Comparison of ENCODE assay signal across 11 mouse cellular contexts in the genomic region with DNA sequence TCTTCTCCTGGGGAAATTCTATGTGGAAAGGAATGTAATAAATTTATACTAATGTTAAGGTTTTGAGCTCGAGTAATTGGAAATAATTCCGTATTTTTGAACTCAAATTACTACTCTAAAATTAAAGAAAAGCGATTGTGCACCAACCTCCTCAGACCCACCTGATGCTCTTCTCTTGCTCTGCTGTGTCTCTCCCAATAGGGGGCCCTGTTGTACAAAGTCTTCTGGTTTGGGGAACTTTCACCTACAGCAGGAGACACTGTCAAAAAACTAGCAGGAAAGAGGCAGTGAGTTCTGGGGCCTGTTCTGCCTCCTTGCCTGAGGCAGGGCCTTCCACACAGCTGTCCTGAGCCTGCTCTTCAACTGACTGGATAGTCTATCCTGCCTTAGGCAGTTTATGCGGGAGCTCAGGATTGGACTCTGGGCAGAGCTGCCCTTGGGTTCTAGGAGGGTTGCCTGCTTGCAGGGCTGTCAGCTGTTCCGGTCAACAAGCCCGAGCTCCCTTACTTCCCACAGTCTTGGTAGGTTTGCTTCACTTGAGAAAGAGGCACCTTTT.
DNase-seq lines count a peak whose midpoint lies in the region; ATAC-seq and TF ChIP-seq lines count a peak whose summit lies in the region.
"Had no signal": no experiment of that assay in that cellular context is flagged by ENCODE, and none has a peak within 500 bp of the region (broad histone marks: within the 10 kb centered on the region; RNA-seq: fewer than 3 reads in every experiment).

No protein-coding gene starts in this region.

- H3K4me3 ChIP-seq in hindbrain, embryonic 11.5 days (ENCODE audit: low read depth, low read length): no peak overlapping the region
- H3K4me3 ChIP-seq in hindbrain, embryonic 13.5 days: no peak overlapping the region
- no peak overlapping the region for H3K4me3 ChIP-seq in ES-E14 (ENCODE audit: insufficient read depth in 1 of 2, low read depth in 1 of 2, low read length in 2 of 2, poor library complexity in 1 of 2, severe bottlenecking in 1 of 2)
- H3K4me3 ChIP-seq in midbrain, embryonic 14.5 days (replicated peaks; ENCODE audit: low read depth, low read length): no peak overlapping the region

- intact Hi-C loops in heart, postnatal 25 days (cut with DNase I): no loop called here

- H3K9ac ChIP-seq in hindbrain, embryonic 11.5 days (ENCODE audit: low read depth, low read length): no peak overlapping the region
- no peak overlapping the region for H3K9ac ChIP-seq in hindbrain, embryonic 13.5 days
- no peak overlapping the region for H3K9ac ChIP-seq in ES-E14 (ENCODE audit: insufficient read depth, low read depth, low read length, poor library complexity, severe bottlenecking)
- no peak overlapping the region for H3K9ac ChIP-seq in midbrain, embryonic 14.5 days (replicated peaks; ENCODE audit: low read length)

- H3K4me2 ChIP-seq in hindbrain, embryonic 11.5 days (replicated peaks; ENCODE audit: low read depth, low read length): no peak overlapping the region
- H3K4me2 ChIP-seq in hindbrain, embryonic 13.5 days: no peak overlapping the region
- no peak overlapping the region for H3K4me2 ChIP-seq in midbrain, embryonic 14.5 days (ENCODE audit: low read length)

- H3K9me3 ChIP-seq in hindbrain, embryonic 11.5 days (ENCODE audit: control insufficient read depth, low read length): no peaks in the 10 kb centered on the region
- no peaks in the 10 kb centered on the region for H3K9me3 ChIP-seq in hindbrain, embryonic 13.5 days
- H3K9me3 ChIP-seq in ES-E14 (ENCODE audit: control insufficient read depth, insufficient read depth, low read depth, low read length): no peaks in the 10 kb centered on the region
- no peaks in the 10 kb centered on the region for H3K9me3 ChIP-seq in midbrain, embryonic 14.5 days (ENCODE audit: control insufficient read depth, low read length)

- in situ Hi-C loops in ES-E14 (cut with MboI; ENCODE audit: low sequenced_read_pairs in 2 of 2, unreplicated experiment in 2 of 2): no loop called here

- DNase-seq in hindbrain, embryonic 11.5 days (ENCODE audit: low spot score): peak; percentile 12
- peak; percentile 1 for DNase-seq in A20 (ENCODE audit: low read depth, low spot score)
- peak; percentile 25 for DNase-seq in ES-E14 (ENCODE audit: low read depth, low spot score)
- DNase-seq in midbrain, embryonic 14.5 days: no peak
- DNase-seq in Muller cell, postnatal 12 days (ENCODE audit: inconsistent ontology term): no peak
- no peak for DNase-seq in heart, postnatal 25 days (ENCODE audit: low spot score)
- DNase-seq: adrenal gland, adult 8-10 months; cerebellum, adult 9-10 months; thymus, adult 18-20 months had no signal

- H3K27me3 ChIP-seq in hindbrain, embryonic 11.5 days (ENCODE audit: control insufficient read depth, insufficient read depth, low read length): no peaks in the 10 kb centered on the region
- H3K27me3 ChIP-seq in hindbrain, embryonic 13.5 days: no peaks in the 10 kb centered on the region
- no peaks in the 10 kb centered on the region for H3K27me3 ChIP-seq in midbrain, embryonic 14.5 days (ENCODE audit: control insufficient read depth, insufficient read depth, low read length)

- H3K4me1 ChIP-seq in hindbrain, embryonic 11.5 days (replicated peaks; ENCODE audit: control insufficient read depth, insufficient read depth, low read length): no peaks in the 10 kb centered on the region
- H3K4me1 ChIP-seq in hindbrain, embryonic 13.5 days (replicated peaks): peaks cover 12% of the 10 kb centered on the region
- H3K4me1 ChIP-seq in ES-E14 (ENCODE audit: control insufficient read depth in 2 of 2, insufficient read depth in 2 of 2, low read length in 2 of 2, poor library complexity in 1 of 2): no peaks in the 10 kb centered on the region
- H3K4me1 ChIP-seq in midbrain, embryonic 14.5 days (ENCODE audit: control insufficient read depth, insufficient read depth, low read length): peaks cover 12% of the 10 kb centered on the region; the same call in 1 of the 2 replicates

- 79% methylated on average over 6 of the region's 6 CpGs for WGBS in hindbrain, embryonic 11.5 days
- 80% methylated on average over 6 of the region's 6 CpGs for WGBS in hindbrain, embryonic 13.5 days
- WGBS in midbrain, embryonic 14.5 days: 81% methylated on average over 6 of the region's 6 CpGs

- 0 out of 2 replicates have a peak, but pooled peaks have one; percentile 18 for ATAC-seq in hindbrain, embryonic 11.5 days (ENCODE audit: low FRiP score)
- ATAC-seq in hindbrain, embryonic 13.5 days (ENCODE audit: low FRiP score): no peak
- no peak for ATAC-seq in midbrain, embryonic 14.5 days (ENCODE audit: low FRiP score, low TSS enrichment)

- H3K36me3 ChIP-seq in hindbrain, embryonic 11.5 days (ENCODE audit: control insufficient read depth, insufficient read depth, low read length): no peaks in the 10 kb centered on the region
- H3K36me3 ChIP-seq in hindbrain, embryonic 13.5 days: no peaks in the 10 kb centered on the region
- no peaks in the 10 kb centered on the region for H3K36me3 ChIP-seq in ES-E14 (ENCODE audit: control insufficient read depth, insufficient read depth, low read length, poor library complexity, severe bottlenecking)
- H3K36me3 ChIP-seq in midbrain, embryonic 14.5 days (ENCODE audit: control insufficient read depth, insufficient read depth, low read length): no peaks in the 10 kb centered on the region
- H3K36me3 ChIP-seq: G1E had no signal

- no peak overlapping the region for H3K27ac ChIP-seq in hindbrain, embryonic 11.5 days (ENCODE audit: low read depth, low read length)
- no peak overlapping the region for H3K27ac ChIP-seq in hindbrain, embryonic 13.5 days
- H3K27ac ChIP-seq in ES-E14 (ENCODE audit: insufficient read depth, low read depth, low read length, poor library complexity, severe bottlenecking): no peak overlapping the region
- H3K27ac ChIP-seq in midbrain, embryonic 14.5 days (replicated peaks; ENCODE audit: low read depth, low read length): 0 out of 2 replicates have a peak overlapping the region, but pooled peaks have one; percentile 32

TF ChIP-seq in ES-E14, 5 proteins besides CTCF, POLR2A, EP300 and RAD21:
- TF ChIP-seq ZNF384 (IDR thresholded peaks at IDR 0.05; ENCODE audit: low read depth, low read length) (no peak), ZC3H11A (IDR thresholded peaks at IDR 0.05; ENCODE audit: borderline replicate concordance, low read depth, low read length) (no peak), HCFC1 (IDR thresholded peaks at IDR 0.05; ENCODE audit: borderline replicate concordance, insufficient read depth, low read length) (no peak), CHD2 (IDR thresholded peaks at IDR 0.05; ENCODE audit: low read depth, low read length) (no peak), MAFK (IDR thresholded peaks at IDR 0.05; ENCODE audit: insufficient read depth, low read depth, low read length) (no peak)

Comparison
In these comparisons a context has a peak if more than half of its experiments do, and no peak if none do; other contexts are left out.
1. DNase-seq: peak in hindbrain, embryonic 11.5 days (single experiment), A20 (single experiment) and ES-E14 (single experiment); none in midbrain, embryonic 14.5 days (single experiment), Muller cell, postnatal 12 days (single experiment) and heart, postnatal 25 days (single experiment).